Mouse (Mus musculus) right cerebral cortex, postnatal 36 days (tissue): ENCODE measurements around the gene Dscam.

Source experiments
- DNase-seq, 2 experiments: peaks; one replicate each; pipeline ENCODE4 v3.0.0; 2022; ENCODE audit warnings: low spot score in 2 of 2, mixed read lengths in 1 of 2

The Dscam gene

DNA sequence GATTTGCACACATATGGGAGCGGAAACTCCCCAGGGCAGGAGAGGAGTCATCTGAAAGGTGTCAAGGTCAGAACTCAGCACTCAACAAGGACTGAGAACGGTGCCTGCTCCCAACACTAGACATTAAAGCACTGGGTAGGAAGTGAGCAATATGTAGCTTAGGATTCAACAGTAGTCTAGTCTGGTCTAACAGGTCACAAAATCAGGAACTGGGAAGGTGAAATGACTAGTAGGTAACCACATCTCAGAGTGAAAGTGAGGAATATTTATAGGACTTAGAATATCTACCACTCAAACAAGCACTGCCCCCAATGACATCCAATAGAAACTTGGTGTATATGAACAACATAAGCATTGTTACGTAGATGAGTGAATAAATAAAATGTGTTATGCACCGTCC lies 515.0 kb downstream of the Dscam start:
- DNase-seq: no peak

DNA sequence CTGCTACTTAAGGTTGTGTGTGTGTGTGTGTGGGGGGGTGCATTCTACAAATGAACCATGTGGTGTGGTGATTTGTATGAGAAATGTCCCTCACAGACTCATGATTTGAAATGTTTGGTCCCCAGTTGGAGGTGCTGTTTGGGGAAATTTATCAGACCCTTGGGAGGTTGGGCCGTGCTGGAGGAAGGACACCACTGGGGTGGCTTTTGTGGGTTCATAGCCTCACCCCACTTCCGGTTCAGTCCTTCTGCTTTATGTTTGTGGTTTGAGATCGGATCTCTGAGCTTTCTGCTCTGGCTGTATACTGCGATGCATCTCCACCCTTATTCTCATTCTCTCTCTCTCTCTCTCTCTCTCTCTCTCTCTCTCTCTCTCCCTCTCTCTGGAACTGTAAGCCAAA lies 516.5 kb downstream of the Dscam start:
- DNase-seq: no peak

DNA sequence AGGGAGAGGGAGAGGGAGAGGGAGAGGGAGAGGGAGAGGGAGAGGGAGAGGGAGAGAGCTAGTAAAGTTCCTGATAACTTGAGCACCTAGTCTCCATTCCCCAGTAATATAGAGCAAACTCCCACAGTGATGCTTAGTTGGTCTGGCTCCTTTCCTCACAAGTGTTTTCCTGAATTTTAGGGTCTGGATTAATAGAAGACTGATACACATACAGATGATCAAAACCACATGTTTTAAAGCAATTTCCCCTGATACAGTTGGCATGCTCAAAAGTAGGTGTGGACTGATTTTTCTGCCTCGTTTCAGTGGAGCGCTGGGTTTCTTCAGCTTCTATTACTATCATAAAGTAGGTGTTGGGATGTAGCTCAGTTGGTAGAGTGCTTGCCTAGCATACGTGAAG lies 519.1 kb downstream of the Dscam start:
- no peak for DNase-seq

DNA sequence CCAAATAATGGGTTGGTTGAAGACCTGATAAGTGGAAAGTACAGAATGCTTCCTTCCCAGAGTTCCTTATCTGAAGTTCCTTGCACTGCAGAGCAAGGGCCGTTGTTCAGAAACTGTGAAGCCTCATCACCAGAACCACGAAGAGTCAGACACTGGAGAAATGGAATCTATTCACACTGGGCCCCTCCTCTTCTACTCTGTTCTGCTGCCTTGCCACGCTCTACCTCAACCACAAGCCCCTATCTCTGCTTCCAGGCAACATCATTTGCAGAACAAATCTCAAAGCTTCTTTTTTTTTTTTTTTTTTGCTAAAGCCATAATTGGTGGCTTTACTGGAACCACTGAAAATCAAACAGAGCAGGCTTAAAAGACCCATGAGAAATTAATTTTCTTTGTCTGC lies 530.5 kb downstream of the Dscam start:
- no peak for DNase-seq

DNA sequence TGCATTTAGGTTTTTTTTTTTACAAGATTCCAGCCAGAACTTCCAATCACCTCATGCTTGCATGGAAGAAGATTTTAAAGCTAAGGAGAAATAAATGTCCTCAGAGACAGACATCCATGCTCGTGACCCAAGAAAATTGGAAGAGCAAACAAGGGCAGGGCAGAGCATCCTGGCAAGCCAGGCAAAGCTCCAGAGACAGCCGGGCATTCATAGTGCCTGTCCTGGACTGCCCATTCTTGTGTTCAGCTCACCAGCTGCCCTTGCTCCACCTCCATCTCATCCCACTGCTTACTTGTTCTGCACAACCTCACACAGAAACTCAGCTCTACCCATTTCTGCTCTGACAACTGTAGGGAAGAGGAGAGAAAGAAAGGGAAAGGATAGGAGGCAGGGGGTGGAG lies 534.6 kb downstream of the Dscam start:
- no peak for DNase-seq

DNA sequence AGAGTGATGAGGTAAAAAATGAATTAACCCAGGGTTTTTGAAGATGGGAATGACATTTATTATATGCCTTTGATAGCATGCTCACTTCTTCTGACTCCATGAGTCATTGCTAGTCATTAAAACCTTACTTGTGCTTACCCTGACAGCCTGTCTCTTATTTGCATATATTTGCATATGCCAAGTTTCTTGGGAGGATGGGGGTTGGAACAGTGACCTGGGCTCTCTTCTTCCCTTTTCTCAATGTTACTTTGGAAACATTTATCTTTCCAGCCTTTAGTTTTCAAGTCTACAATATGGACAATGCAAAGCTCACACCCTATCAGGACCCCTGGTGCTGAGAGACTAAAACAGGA lies 535.8 kb downstream of the Dscam start:
- DNase-seq: no peak

DNA sequence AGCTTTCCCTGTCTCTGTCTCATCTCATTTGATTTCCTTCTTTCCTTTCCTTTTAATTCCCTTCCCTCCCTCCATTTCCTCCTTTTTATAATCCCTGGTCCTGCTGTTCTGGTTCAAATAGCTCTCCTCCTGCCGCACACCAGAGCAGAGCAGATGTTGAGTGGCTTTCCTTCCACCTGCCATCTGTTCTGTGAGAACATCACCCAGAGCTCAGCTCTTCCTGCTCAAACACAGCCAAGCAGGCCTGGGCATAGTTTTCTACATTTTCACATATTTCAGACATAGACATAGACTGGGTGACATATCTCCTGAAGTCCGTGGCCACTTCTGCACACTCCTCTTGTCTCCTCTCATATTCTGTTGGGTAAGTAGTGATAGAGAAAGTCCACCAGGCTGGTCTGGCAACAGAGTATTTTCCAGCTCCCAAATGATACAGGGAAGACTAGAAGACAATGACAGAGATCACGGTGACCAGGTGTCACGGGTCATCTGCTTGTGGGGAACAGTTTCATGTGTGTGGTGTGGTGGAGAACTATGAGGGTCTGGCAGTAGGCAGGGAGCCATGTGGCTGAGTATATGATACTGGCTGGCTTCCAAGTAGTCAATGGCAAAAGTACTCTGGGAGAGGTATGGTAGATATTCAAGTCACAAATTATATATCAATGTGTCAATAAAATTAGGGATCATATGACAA lies 536.3 kb downstream of the Dscam start:
- DNase-seq: peak; percentile 48 to 72

DNA sequence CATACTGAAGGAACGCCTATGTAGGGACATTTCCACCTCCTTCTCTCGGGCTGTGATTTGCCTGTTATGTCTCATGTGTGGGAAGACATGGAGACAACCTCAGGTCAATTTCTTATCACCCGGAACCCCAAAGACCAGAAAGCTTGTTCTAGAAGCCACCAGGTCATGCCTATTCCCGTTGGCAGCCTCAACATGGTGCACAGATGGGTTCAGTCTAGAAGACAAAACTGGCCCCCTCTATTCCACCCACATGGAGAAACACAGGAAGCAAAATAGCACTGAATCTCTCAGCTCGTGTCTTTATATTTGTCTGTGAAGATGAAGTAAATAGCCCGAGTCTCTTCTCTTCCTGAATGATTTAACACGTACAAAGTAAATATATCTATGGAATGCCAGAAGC lies 540.3 kb downstream of the Dscam start:
- DNase-seq: peak; percentile 20 to 36

DNA sequence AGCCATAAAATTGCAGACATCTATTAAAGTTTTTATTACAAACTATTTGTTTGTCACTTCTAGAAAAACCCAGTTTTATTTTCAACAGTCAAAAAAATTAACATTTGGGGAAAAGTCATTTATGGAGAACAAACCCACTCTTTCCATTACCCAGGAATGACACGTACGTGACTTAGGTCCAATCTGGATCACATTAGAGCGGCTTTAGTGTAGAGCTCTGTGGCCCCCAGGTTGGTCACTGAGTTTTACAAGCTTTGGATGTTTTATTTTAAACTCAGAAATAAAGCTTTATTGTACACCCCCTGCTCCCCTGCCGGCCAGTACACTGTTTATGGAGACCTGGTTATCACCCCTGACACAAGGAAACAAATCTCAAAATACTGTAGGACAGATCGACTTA lies 540.9 kb downstream of the Dscam start:
- no peak for DNase-seq

DNA sequence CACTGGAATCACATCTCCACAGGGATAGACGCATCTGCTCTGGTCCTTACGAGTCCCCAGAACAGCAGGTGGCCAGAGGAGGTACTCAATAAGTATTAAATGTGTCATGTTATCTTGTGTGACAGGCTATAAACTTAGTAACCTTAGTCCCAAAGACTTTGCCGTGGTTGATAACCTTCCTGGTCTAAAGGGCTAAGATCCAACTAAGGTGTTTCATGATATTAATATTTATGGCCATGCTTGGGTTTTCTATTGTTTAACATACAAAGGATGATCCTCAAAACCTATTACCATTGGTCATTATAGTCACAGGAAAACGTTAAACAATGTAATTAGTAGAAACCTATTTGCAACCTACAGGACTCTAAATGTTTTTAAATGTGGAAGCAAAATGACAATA lies 545.1 kb downstream of the Dscam start:
- no peak for DNase-seq

DNA sequence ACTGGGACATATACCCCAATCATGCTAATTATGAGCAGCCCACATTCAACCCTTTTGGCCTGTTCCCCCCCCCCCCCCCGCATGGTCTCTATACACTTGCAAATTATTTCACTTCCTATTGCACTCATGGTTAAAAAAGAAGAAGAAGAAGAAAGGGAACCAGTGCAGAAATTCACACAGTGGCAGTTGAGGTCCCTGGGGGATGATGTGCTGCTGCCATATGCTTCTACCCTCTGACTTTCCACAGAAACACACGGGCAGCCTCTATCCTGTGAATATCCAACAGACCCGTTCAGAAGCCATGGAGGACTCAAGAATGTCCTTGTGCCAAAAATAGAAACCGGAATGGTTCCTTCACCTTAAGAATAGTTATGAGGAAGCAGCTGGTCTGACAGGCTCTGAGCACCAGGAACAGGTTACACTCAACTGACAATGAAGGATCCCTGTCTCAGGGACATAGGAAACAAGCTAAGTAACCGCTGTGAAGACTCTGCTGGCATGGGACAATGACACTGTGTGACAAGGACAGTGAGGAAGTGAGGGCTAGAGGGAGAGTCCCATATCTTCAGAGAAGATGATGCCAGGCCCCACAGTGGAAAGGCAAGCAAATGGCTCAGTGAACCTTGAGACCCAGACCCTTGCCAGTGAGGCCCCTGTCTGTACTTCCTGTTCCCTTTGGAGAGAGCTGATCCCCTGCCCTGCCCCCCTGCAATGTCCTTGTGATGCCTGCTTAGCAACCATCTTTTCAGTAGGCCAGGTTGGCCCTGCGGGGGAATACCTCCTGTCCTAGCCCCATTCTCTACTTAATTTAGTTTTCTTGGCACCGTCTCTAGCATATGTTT lies 545.8 kb downstream of the Dscam start:
- DNase-seq: no peak

DNA sequence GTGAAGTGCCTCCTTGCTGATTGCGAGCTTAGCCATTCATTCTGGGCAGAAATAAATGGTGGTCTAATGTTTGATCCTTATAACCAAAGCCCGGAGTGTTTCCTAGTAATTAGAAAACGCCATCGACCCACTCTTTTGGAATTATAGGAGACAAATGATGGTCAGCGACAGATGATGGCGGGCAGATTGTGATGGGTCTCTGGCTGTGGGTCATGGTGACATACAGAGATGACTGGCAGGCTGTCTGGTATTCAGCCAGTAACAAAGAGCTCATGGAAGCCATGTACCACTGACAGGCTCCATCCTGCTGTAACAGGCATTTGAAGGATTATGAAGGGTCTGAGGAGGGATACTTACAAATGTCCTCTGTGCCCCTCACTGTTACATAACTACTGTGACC lies 549.7 kb downstream of the Dscam start:
- no peak for DNase-seq

DNA sequence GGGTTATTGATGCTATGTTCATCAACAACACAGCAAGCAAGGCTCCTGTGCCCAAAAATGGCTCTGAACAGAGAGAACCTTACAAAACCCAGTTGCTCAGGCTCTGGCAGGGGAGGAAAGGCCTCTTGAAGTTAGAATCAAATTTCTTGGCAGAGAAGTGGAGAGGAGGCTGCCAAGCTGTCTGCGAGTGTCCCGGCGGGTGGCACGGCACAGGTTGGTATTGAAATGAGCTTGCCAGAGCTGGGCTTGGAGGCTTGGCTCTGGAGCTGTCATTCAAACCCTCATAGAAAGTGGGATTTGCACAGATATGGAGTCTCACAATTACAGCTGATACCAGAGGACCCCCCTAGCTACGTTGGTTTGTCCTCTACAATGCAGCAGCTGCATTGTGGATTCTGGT lies 550.1 kb downstream of the Dscam start:
- peak; percentile 33 to 58 for DNase-seq

DNA sequence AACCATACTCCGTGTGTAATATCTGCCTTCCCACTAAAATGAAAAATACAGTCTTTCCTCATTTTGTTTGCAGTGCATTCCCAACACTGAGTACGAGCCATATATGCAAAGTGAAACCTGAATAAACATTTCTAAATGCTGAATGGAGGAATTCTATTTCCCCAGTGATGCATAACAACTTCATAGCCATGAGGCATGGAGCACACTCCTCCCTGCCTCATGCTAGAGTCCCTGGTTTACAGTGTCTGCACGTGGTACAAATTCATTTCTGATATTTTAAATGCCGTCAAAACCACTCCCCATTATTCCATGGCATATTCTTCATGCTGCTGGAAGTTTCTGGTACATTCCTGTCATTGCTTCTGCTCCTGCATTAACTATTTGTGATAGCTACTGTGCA lies 552.8 kb downstream of the Dscam start:
- DNase-seq: no peak

DNA sequence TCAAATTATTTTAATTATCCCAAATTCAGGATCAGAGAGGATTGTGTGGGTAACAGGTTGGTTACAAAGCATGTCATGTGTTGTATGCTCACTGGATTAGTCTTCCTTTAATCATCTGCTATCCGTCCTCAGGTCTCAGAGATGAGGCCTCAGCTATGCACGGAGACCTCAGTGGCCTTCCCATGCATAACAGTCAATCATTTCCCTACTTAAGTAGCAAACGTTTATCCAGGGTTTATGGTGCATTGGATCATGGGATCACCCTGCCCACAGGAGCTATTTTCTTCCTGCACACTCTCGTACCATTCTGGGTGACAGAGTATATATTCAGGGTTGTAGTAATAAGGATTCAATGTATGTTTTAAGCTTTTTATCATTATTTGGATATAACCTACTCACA lies 557.3 kb downstream of the Dscam start:
- no peak for DNase-seq

DNA sequence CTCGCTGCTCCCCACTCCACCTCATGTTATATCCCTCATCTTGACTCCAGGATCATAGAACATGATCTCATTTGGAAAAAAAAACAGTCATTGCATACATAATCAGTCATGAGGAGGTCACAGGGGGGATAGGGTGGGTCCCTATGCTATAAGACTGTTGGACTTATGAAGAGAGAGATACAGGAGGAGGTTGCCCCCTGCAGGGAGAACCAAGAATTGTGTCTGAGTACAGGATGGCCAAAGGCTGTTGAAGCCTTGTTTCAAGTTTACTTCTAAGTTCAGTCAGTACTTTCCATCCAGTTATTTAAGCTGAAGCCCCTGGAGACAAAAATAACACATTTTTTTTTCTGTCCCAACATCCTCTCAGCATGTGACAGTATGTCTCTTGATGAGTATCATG lies 559.7 kb downstream of the Dscam start:
- DNase-seq: peak; percentile 25 to 34

DNA sequence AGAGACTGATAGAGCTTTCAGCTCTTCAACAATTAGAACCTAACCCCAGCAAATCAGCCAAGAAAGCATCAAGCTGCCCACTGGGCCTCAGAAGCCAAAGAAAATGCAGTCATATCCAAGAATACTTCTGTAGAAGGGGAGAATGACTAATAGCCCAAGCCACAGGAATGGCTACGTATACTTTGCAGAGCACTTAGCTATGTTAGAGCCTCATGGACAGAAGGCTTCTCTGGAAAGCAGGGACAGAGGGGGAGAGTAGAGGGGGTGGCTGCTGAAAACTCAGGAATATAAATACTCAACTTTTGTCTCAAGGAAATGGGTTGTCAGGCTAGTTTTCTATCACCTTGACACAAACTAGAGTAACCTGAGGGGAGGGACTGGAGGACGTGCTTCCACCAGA lies 568.3 kb downstream of the Dscam start:
- DNase-seq: no peak

DNA sequence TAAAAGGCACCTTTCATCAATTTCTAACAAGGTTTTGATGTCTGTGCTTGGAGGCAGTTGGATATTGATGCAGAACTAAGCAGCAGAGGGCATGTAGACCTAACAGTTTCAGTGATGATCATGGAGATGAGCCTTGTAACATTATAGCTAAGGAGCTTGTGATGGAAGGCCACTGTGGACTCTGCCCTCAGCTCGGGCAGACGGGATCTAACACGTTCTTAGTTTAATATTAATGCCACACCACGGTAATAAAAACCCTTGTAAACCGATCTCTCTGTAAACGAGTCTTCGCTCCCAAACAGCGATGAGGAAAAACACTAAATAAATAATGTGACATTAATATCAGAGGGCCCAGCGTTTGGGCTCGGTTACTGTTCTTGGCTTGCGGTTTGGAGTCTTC lies 569.8 kb downstream of the Dscam start:
- DNase-seq: no peak

DNA sequence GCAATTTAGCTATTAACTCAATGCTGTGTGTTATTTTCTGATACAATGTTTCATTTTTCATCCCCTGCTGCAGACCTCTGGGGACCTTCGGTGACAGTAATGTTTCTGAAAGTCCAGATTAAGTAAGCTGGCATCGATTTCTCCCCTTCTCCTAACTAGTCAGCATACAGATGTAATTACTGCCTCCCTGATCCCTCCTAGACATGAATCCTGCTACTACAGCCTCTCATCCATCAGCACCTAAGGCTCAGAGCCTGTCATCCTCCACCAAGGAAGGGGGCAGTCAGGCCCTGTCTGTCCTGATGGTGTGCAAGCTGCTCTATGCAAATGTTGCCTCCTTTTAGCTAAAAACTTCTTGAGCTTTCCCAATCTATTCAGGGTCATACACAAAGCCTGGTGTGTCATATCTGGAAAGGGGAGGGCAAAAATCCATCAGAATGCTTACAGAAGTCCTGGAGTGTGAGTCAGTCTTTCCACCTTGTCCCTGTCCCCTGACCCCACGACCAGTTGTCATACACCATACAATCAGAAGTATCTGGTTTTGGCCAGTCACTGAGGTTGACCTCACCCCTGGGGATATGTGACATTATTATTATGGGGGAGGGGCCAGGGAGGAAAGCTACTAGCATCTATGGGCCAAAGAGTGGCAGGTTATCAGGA lies 571.0 kb downstream of the Dscam start:
- no peak for DNase-seq

DNA sequence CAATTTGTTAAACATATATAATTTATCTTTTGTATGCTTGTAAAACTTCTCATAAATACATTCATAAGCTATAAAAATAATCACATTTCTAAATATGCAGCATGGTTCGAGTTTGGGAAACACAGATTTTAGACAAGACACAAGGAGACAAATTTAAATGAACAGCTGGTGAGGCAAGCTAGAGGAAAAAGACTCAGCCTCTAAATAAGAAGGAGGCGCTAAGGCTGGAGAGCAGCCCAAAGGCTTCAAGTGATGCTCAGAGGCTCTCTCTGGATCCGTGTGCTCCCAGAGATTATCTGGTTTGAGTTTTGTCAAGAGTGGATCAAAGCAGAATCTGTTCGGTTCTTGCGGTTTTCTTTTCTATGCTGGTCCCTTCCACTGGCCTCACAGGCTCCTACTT lies 594.7 kb downstream of the Dscam start:
- peak; percentile 20 to 60 for DNase-seq

DNA sequence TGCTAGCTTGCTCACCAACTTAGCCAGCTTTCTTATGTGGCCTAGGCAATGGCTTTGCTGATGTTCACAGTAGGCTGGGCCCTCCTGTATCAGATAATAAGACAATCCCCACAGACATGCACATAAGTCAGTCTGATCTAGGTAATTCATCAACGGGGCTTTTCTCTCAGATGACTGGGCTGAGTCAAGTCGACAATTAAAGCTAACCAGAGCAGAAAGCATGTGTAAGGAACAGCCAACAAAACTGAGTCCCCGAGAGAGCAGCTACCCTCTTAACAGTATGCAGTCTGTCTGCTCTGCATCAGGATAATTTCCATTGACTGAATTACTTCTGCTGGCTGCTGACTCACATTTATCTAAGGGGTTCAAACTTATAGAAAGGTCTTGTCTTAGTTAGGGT lies 603.1 kb downstream of the Dscam start:
- DNase-seq: no peak

DNA sequence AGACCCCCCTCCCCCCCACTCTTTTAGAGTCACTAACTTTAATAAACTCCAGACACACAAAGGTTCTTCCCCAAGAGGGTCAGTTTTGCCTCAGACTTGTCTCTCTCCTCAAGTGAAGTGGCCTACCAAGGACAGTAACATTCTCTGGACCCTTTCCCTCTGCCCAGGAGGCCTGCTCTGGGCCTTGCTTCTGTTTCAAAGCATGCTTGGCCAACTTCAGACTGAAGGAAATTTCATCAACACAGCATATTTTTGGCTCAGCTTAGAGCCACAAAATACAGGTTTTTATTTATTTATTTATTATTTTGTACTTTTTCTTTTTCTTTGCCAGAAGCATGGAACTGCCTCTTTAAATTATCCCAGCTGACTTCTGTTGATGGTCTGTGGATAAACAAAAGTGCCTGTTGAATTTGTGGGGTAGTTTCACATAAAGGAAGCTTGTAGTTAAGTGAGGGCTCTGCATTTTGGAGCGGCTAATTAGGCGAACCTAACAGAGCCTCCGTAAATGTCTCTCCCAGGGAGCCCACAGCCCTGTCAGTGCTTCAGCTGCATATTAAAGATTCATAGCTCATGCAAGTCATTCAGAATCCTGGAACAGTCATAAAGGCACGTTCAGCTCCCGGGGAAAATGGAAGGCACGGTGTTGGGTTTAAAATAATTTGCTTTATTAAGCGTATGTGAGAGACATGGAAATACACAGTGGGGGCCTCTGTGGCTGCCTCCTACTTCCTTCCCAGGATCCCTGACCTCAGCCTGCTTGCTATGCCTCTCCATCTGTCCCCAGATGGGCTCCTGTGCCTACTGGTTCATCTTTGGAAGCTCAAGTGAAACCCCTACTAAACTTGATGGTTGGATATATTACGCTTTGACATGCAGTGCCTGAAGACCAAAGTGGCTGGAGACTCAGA lies 606.9 kb downstream of the Dscam start:
- no peak for DNase-seq
